Mouse (Mus musculus): ENCODE results near the gene Tgm3.

Tgm3 gene

DNA sequence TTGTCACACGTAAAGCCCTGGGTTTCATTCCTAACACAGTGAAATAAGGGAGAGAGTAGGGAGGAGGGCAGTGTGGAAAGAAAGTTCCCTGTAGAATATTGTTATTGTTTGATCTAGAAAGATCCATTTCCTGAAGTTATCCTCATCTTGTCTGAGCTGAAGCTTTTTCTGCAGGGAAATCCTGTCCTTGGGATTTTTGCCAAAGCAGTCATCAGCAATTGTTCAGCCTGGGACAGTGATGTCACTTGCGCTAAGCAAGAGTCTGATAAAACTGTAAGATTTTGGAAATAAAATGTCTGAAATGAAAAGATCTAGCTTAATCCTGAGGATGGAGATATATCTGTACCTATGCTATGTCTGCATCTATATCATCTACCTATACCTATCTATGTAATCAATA lies 58.2 kb downstream of the Tgm3 start:
- DNase-seq (ENCODE audit: low spot score in 2 of 2), result no peak

All from left cerebral cortex, adult 9 months (tissue).